Mouse (Mus musculus) hindbrain, embryonic 15.5 days (tissue): Measurements from ENCODE around the gene Tmco4. TPM values are rescaled to one million over a fixed set of nuclear protein-coding genes. Genes with fewer than 3 reads are reported as not detected.
A peak's percentile ranks its signal among the peaks of the same experiment; 100 is the strongest.

Experiments
- ATAC-seq: fragments of 200-750 bp; cut with Nextera tagmentation; 2 replicates; pipeline ENCODE4 v1.8.0; 2017; ENCODE audit warnings: low read depth, moderate number of reproducible peaks, moderate TSS enrichment; ENCODE audit not compliant: low FRiP score
- H3K27ac ChIP-seq: fragments of 300-500 bp; sonication (generic); replicated peaks from 2 replicates; pipeline ENCODE4 v1.5.1; 2015; ENCODE audit warnings: mild to moderate bottlenecking, inconsistent platforms
- H3K27me3 ChIP-seq: fragments of 300-500 bp; sonication (generic); 2 replicates; pipeline ENCODE4 v1.6.1; 2015; ENCODE audit warnings: control low read depth, inconsistent platforms
- H3K36me3 ChIP-seq: fragments of 300-500 bp; sonication (generic); 2 replicates; pipeline ENCODE4 v1.6.1; 2015; ENCODE audit warnings: control low read depth, inconsistent platforms
- H3K4me1 ChIP-seq: fragments of 300-500 bp; sonication (generic); replicated peaks from 2 replicates; pipeline ENCODE4 v1.6.1; 2015; ENCODE audit warnings: control low read depth, inconsistent platforms
- H3K4me2 ChIP-seq: fragments of 300-500 bp; sonication (generic); 2 replicates; pipeline ENCODE4 v1.6.1; 2015; ENCODE audit warnings: moderate library complexity, mild to moderate bottlenecking, inconsistent platforms
- H3K4me3 ChIP-seq: fragments of 300-500 bp; sonication (generic); 2 replicates; pipeline ENCODE4 v1.5.1; 2015; ENCODE audit warnings: mild to moderate bottlenecking, inconsistent platforms
- H3K9ac ChIP-seq: fragments of 300-500 bp; sonication (generic); 2 replicates; pipeline ENCODE4 v1.6.1; 2015; ENCODE audit warnings: inconsistent platforms
- H3K9me3 ChIP-seq: fragments of 300-500 bp; sonication (generic); 2 replicates; pipeline ENCODE4 v1.6.1; 2016; ENCODE audit warnings: control low read depth, inconsistent platforms
- WGBS: fragments of 180-500 bp; shearing (Covaris S2); methylation state at CpG from one replicate; pipeline ENCODE4 v1.1.7; 2015; 5-methylcytosine and 5-hydroxymethylcytosine counted together
- polyA plus RNA-seq: library from polyadenylated mRNA; unstranded; fragments of >200 nt; fragmentation: Nextera tagmentation; extraction: Ambion mirVana; gene quantifications from 2 replicates; pipeline ENCODE4 v1.2.1, GENCODE M21; 2015

The Tmco4 gene
- polyA plus RNA-seq, 1 experiment from 2014 or later = 1.0 TPM

DNA sequence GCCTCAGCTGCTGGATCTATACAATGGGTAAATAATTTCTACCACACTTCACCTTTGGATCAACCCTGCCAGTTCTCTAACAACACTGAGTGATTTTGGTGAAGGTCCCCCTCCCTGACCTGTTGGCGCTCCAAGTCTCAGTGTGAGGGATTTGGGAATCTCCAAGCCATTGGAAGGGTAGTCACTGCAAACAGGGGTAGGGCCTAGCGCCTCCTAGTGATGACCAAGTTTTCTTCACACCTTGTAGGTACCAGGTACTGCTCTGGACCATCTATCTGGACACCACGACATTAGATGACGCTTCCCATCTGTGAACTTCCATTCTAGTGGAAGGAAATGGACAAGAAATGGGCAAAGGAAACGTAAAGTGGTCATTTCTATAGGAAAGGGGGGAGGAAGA, 103.2 kb downstream of the Tmco4 start:
- no peaks in the 10 kb centered on the region for H3K9me3 ChIP-seq
- H3K36me3 ChIP-seq = no peaks in the 10 kb centered on the region
- peak overlapping the region; percentile 64 for H3K4me3 ChIP-seq
- no peak; the same call in 1 of the 2 replicates for ATAC-seq
- H3K9ac ChIP-seq = peak overlapping the region; percentile 59
- peaks cover 21% of the 10 kb centered on the region for H3K4me1 ChIP-seq
- H3K27me3 ChIP-seq = peaks cover 42% of the 10 kb centered on the region
- 12% methylated on average over 5 of the region's 5 CpGs for WGBS
- no peak overlapping the region for H3K27ac ChIP-seq
- peak overlapping the region; percentile 95 for H3K4me2 ChIP-seq

DNA sequence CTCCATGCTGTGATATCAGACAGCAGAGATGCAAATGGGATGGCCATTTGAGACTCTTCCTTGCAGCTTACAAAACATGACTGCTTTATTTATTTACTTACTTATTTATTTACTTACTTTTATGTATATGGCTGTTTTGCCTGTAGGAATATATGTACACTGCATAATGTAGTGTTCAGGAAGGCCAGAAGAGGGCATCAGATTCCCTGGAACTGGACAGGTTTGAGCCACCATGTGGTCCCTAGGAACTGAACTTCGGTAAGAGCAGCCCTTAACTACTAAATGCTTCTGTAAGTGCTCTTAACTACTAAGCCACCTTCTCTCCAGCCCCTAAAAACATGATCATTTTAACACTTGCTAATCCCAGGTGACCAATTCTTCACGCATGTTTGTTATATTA, 105.6 kb downstream of the Tmco4 start:
- Histone ChIP-seq H3K4me2 (no peak overlapping the region), H3K4me3 (no peak overlapping the region), H3K27me3 (peaks cover 36% of the 10 kb centered on the region), H3K4me1 (peaks cover 44% of the 10 kb centered on the region), H3K27ac (no peak overlapping the region), H3K36me3 (no peaks in the 10 kb centered on the region), H3K9me3 (no peaks in the 10 kb centered on the region), H3K9ac (no peak overlapping the region)
- 35% methylated on average over 2 of the region's 2 CpGs for WGBS
- no peak for ATAC-seq

DNA sequence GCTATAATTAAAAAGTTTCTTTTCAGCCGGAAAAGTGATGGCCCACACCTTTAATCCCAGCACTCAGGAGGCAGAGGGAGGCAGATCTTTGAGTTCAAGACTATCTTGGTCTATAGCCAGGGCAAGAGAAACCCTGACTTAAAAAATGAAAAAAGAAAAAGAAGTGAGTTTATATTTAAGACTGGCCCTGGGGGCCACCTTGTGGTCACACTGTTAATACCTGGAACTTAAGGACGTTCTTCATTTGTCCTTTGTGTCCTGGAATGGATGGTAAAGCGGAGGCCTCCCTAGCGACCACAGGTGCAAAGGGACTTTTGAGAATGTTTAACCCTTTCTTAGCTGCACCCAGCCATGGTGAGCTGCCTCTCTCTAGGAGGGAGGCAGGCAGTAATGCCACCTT, 106.0 kb downstream of the Tmco4 start:
- H3K4me2 ChIP-seq = no peak overlapping the region
- no peak overlapping the region for H3K4me3 ChIP-seq
- no peak overlapping the region for H3K9ac ChIP-seq
- ATAC-seq = no peak
- no peaks in the 10 kb centered on the region for H3K9me3 ChIP-seq
- peaks cover 32% of the 10 kb centered on the region for H3K27me3 ChIP-seq
- 15% methylated on average over 4 of the region's 4 CpGs for WGBS
- H3K36me3 ChIP-seq = no peaks in the 10 kb centered on the region
- H3K4me1 ChIP-seq = peaks cover 48% of the 10 kb centered on the region
- no peak overlapping the region; the same call in 1 of the 2 replicates for H3K27ac ChIP-seq

DNA sequence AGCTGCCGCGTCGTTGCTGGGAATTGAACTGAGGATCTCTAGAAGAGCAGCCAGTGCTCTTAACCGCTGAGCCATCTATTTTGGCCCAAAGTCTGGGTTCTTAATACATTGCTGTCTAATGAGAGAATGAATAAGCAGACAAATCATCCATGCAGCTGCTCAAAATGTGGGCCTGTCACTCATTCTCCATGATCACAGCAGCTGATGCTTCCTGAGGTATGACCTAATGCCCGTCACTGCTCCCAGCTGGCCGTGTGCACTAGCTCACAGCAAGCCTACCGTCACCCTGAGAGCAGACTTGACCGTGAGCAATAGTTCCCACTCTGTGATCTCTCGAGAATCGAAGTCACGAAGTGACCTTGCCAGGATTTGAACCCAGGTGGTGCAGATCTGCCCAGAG, 106.8 kb downstream of the Tmco4 start:
- WGBS = 62% methylated on average over 11 of the region's 11 CpGs
- H3K27me3 ChIP-seq = peaks cover 25% of the 10 kb centered on the region
- H3K4me2 ChIP-seq = no peak overlapping the region
- H3K27ac ChIP-seq = no peak overlapping the region
- H3K4me1 ChIP-seq = peaks cover 44% of the 10 kb centered on the region
- no peaks in the 10 kb centered on the region for H3K9me3 ChIP-seq
- no peak for ATAC-seq
- no peak overlapping the region for H3K9ac ChIP-seq
- no peak overlapping the region for H3K4me3 ChIP-seq
- H3K36me3 ChIP-seq = no peaks in the 10 kb centered on the region

DNA sequence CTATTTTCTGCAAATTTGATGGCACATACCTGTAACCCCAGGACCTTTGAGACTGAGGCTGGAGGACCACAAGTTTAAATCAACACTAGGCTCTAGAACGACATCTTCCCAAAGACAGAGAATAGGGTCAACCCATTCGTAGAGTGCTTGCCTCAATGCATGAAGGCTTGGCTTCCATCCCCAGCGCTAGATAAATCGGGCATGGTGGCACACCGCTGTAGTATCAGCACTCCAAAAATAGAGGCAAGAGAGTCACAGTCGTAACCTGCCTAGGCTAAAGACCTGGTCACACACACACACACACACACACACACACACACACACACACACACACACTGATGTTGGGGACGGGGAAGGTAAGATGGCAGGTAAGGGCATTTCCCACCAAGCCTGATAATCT, 107.6 kb downstream of the Tmco4 start:
- H3K9ac ChIP-seq = no peak overlapping the region
- no peak overlapping the region for H3K4me2 ChIP-seq
- peaks cover 17% of the 10 kb centered on the region for H3K27me3 ChIP-seq
- no peak for ATAC-seq
- H3K9me3 ChIP-seq = no peaks in the 10 kb centered on the region
- peaks cover 36% of the 10 kb centered on the region for H3K4me1 ChIP-seq
- 93% methylated on average over 7 of the region's 7 CpGs for WGBS
- H3K36me3 ChIP-seq = no peaks in the 10 kb centered on the region
- H3K4me3 ChIP-seq = no peak overlapping the region
- H3K27ac ChIP-seq = no peak overlapping the region

DNA sequence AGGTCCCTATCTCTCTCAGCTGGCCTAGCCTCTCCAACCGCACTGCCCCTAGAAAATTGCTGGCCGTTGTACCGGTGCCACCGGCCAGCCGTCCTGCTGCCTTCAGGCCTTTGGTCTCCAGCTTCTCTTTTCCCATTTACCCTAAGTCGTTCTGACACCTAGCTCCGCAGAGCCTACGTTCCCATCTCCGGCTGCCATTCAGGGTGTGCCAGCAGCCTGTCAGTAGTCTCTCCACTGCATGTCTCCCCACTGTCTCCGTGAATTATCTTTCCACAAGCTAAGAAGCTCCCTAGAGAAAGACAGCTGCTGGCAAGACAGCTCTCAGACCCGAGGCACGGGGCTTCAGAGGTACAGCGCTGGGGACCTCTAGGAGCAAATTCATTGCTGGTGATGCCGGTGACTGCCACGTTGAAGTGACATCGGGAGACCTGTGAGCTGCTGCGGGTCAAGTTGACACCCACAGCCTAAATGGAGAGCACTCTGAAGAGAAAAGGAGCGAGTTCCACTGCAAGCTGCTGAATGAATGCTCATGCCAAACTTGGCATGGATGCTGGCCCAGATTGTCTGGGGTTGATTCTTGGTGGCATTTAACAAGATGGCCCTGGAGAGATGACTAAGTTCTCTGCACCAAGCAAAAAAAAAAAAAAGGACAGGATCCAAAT, 108.7 kb downstream of the Tmco4 start:
- Histone ChIP-seq H3K4me2 (no peak overlapping the region), H3K9me3 (no peaks in the 10 kb centered on the region), H3K27ac (0 out of 2 replicates have a peak overlapping the region, but pooled peaks have one; percentile 39), H3K4me1 (peaks cover 30% of the 10 kb centered on the region), H3K36me3 (no peaks in the 10 kb centered on the region), H3K4me3 (no peak overlapping the region), H3K9ac (no peak overlapping the region), H3K27me3 (peaks cover 5% of the 10 kb centered on the region)
- no peak for ATAC-seq
- WGBS = 49% methylated on average over 18 of the region's 18 CpGs

DNA sequence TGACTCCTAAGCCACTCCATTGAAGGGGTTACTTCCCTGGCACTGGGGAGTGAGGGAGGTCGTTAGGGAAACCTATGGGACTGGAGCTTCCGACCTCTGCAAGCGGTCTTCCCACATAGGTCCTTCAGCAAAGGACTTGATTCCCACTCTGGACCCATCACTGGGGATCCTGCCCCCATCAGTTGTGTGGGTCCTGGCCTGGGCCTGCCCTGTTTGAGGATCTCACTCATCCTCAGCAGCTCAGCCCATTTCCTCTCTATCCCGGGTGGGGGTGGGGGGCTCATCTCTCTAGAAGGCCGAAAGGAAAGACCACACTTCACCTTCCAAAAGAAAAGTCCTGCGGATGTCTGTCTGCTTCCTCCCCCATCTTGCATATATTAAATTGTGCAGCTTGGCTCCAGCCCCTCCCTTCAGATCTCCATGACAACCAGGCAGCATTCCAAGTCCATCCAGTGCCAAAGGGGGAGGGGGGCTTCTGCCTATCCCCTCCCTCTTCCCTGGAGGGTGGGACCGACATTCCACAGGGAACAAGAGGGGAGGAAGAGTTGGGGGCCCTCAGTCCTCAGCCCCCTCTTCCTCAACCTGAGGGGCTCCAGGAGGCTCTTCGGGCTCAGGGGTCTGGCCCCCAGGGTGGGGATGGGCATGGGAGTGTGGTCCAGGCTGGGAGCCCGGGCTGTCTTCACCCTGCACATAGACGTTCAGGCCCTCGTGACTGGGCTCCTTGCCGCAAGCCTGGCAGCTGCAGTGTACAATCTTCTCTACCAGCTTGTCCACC, 110.3 kb downstream of the Tmco4 start:
- H3K4me2 ChIP-seq = peak overlapping the region; percentile 48
- no peak overlapping the region; the same call in 1 of the 2 replicates for H3K27ac ChIP-seq
- H3K4me1 ChIP-seq = peaks cover 30% of the 10 kb centered on the region
- no peaks in the 10 kb centered on the region for H3K27me3 ChIP-seq
- WGBS = 15% methylated on average over 12 of the region's 12 CpGs
- peak; percentile 73; the same call in 1 of the 2 replicates for ATAC-seq
- 0 out of 2 replicates have a peak overlapping the region, but pooled peaks have one; percentile 13 for H3K9ac ChIP-seq
- no peak overlapping the region for H3K4me3 ChIP-seq
- H3K9me3 ChIP-seq = no peaks in the 10 kb centered on the region
- H3K36me3 ChIP-seq = no peaks in the 10 kb centered on the region

DNA sequence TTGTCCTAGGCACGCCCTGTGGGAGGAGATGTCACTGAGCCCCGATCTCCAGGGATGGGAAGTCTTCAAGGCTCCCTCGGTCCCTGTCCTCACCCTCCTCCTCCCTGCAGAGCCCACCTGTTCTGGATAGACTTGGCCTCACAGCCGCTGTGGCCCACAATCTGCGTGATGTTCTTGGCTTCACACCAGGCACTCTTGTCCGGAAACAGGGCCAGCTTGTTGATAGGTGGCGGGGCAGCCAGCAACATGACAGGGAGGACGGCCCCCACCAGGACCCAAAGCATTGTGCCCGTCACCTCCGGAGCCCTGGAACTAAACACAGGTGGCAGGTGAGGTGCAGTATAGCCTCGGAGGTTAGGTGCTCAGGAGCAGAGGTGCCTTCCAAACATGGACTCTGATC, 112.6 kb downstream of the Tmco4 start:
- Histone ChIP-seq H3K4me1 (peaks cover 29% of the 10 kb centered on the region), H3K4me3 (no peak overlapping the region), H3K27me3 (peaks cover 6% of the 10 kb centered on the region; the same call in 1 of the 2 replicates), H3K36me3 (no peaks in the 10 kb centered on the region), H3K9me3 (no peaks in the 10 kb centered on the region), H3K4me2 (no peak overlapping the region), H3K9ac (no peak overlapping the region), H3K27ac (no peak overlapping the region)
- no peak for ATAC-seq
- 72% methylated on average over 11 of the region's 11 CpGs for WGBS

DNA sequence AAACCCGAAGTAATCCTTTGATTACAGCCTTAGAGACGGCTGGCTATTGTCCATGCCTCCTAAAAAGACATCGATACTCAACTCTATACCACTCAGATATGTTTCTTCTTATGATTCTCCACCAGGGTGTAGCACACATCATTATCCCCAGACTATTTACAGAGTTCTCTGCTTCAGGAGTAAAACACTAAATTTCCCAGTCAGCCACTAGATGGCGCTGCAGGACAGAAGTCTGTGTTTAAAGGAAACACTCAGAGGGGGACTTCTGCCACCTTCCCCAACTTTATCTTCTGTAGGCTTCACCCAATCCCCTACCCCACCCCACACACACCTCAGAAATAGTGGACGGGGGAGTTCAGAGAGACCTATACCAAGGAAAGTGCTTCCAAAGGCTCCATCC, 113.3 kb downstream of the Tmco4 start:
- peak; percentile 19; the same call in 1 of the 2 replicates for ATAC-seq
- no peaks in the 10 kb centered on the region for H3K36me3 ChIP-seq

DNA sequence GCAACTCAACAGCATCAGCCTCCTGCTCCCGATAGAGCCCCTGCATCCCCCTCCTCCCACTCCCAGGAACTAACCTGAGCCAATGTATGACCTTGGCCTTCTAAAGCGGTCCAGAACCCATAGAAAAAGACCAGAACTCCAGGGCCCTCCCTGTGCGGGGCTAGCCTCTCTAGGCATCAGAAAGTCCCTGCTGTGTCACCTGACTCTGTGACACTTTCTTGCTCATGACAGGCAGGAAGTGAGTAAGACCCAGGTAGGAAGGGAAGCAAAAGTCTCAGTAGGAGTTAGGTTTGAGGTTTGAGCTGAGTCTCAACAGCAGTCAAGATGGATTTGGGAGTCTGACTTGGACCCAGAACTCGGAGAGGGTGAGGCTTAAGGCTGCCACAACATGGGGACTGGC, 114.3 kb downstream of the Tmco4 start:
- H3K27ac ChIP-seq = no peak overlapping the region
- H3K36me3 ChIP-seq = no peaks in the 10 kb centered on the region
- no peak overlapping the region for H3K9ac ChIP-seq
- WGBS = 75% methylated on average over 4 of the region's 4 CpGs
- H3K4me1 ChIP-seq = peaks cover 33% of the 10 kb centered on the region
- H3K27me3 ChIP-seq = peaks cover 22% of the 10 kb centered on the region
- no peak overlapping the region for H3K4me3 ChIP-seq
- H3K4me2 ChIP-seq = no peak overlapping the region
- H3K9me3 ChIP-seq = no peaks in the 10 kb centered on the region
- ATAC-seq = no peak

More for the DNA sequence above, 113.3 kb downstream of the Tmco4 start:
- H3K4me3 ChIP-seq = no peak overlapping the region
- WGBS = 18% methylated on average over 5 of the region's 5 CpGs
- H3K4me1 ChIP-seq = peaks cover 35% of the 10 kb centered on the region
- H3K9ac ChIP-seq = no peak overlapping the region
- no peaks in the 10 kb centered on the region for H3K9me3 ChIP-seq
- no peak overlapping the region for H3K4me2 ChIP-seq
- H3K27me3 ChIP-seq = peaks cover 13% of the 10 kb centered on the region
- H3K27ac ChIP-seq = no peak overlapping the region

DNA sequence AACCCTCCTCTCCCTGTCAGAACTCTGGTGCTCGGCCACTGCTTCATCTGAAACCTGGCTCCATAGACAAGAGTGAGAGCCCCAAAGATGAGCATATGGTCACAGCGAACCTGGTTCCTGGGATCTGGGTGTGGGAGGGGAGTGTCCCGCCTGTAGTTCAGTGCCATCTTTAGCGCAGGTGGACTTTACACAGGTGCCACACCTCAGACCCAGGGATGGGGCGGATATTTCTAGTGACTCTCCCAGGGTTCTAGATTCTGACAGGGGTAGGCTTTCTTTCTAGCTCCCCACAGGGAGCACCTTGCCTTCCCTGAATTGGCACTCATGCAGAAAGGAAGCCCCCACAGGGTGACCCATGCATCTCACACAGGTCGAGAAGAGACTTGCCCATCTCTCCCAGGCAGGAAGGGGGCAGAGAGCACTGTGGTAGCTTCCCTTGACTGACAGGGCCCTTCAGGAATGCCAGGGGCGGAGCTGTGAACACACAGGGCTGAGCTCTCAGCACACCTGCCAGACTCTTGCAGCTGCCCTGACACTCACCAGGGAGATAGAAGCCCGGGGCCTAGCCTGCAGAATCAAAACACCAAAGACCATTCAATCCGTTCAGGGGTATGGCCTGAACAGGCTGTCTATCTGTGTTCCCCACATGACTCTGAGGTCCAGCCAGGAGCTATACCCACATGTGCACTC, 116.4 kb downstream of the Tmco4 start:
- no peaks in the 10 kb centered on the region for H3K36me3 ChIP-seq
- H3K4me1 ChIP-seq = peaks cover 30% of the 10 kb centered on the region
- 62% methylated on average over 9 of the region's 9 CpGs for WGBS
- no peak overlapping the region for H3K27ac ChIP-seq
- H3K9me3 ChIP-seq = no peaks in the 10 kb centered on the region
- no peak overlapping the region for H3K4me3 ChIP-seq
- ATAC-seq = no peak
- no peak overlapping the region for H3K4me2 ChIP-seq
- peaks cover 39% of the 10 kb centered on the region for H3K27me3 ChIP-seq
- no peak overlapping the region for H3K9ac ChIP-seq
